Mouse (Mus musculus): ENCODE results near the gene Ece2. TPM values are rescaled to one million over a fixed set of nuclear protein-coding genes. Genes with fewer than 3 reads are reported as not detected.

The Ece2 gene
- polyA plus RNA-seq (2014; fragmentation: Illumina TruSeq; extraction: RNeasy Lipid Tissue Mini Kit (QIAGEN cat#74804); ENCODE audit: low read depth, low replicate concordance), result not detected

DNA sequence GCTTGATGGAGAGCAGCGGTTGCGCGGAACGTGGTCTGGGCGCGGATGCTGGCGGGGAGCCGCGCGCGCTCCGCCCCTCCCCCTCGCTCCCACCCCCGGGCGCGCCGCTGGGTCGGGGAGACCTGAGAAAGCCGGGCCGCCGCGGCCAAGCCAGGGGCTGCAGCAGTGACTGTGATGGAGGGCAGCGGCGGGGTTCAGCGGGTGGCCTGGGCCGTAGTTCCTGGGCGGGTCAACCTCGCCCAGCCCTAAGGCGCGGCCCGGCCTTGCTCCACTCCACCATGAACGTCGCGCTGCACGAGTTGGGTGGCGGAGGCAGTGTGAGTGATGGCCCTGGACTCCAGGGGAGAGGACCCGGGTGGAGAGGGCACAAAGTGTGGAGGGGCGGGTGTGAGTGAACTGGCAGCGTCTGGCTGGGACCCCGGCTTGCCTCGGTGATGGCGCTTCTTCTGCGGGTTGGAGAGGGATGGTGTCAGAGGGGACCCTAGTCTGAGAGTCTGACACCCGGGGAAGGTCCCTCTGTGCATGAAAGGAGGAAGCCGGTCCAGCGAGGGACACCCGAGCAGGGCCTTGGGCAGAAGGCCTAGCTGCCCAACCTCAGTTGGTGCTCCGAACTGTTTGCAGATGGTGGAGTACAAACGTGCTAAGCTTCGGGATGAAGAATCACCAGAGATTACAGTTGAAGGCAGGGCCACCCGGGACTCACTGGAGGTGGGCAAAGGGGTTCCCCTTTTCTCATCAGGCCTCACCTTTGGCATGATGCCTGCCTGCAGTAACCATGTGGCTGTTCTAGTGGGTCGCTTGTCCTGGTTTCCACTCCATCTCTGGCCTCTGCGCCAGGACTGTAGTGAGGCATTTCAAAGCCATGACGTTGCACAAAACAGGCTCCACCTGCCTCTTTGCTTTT, at the start of gene Ece2:
Ece2 (plus strand) TSS at position 98 of the 904 bp plus-strand sequence.

DNA sequence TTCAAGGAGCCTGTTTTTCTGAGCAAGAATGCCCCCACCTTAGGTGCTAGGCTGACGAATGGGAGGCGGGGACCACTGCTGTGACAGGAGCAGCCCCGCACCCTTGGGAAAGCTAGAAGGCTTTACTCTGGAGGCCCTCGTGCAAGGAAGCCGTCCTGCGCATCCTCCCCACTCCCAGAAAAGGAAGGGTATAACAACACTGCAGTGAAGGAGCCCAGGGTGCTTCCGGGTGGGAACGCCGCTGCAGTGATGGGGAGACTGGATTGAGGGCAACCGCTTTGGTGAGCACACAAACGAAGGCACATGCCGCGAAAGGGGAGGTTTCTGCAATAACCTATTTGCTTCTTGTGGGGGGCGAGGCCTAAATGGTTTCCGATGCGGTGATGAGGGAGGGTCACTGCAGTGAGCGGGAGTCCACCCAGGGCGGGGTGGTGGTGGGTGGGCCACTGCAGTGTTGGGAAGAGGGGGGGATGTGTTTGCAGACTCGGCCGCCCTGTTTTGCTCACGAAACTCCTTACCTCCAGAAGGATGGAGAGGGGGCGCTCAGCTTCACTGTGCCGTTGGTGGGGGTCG, 40.2 kb upstream of the Ece2 start, which contains the start of gene Vwa5b2:
Vwa5b2 (plus strand) TSS at position 106 of the 573 bp plus-strand sequence.

DNA sequence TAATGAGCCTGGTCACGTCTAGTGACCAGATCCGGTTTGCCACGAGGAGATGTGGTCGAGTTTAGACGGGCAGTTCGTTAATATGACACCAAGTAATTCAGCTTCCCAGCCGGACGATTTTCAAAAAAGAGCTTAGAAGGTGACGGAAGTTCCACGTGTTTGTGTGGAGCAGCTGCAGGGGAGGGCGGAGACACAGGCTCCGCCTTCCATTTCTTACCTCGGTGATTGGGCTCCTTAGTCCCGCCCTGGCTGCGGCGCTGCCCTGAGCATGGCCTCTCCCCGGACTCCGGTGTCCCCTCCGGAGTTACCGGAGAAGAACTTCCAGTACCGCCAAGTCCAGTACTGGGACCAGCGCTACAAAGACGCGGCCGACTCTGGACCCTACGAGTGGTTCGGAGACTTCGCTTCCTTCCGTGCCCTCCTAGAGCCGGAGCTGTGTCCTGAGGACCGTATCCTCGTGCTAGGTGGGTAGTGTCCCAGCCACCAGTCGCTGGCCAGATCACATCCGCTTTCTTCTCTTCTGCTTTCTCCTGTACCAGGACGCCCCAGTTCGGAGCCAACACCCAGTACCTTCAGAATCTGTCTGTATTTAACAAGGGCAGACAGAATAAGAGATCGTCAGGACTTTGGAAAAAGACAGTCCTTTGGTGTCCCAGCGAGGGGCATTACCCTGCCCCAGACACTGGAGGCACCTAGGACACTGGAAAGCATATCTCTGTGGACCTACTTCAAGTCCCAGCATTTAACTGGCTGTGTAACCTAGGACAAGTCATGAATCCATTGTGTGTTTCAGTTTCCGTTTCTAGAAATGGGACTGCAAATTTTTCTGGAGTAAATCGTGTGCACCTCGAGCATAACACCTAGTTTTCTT, 18.0 kb upstream of the Ece2 start, which contains the start of the genes Eef1akmt4, Gm49333 and Alg3:
Eef1akmt4 (plus strand) TSS at position 237 of the 871 bp plus-strand sequence.
Gm49333 (plus strand) TSS at position 254 of the 871 bp plus-strand sequence.
Alg3 (minus strand) TSS at position 379 of the 871 bp plus-strand sequence.

DNA sequence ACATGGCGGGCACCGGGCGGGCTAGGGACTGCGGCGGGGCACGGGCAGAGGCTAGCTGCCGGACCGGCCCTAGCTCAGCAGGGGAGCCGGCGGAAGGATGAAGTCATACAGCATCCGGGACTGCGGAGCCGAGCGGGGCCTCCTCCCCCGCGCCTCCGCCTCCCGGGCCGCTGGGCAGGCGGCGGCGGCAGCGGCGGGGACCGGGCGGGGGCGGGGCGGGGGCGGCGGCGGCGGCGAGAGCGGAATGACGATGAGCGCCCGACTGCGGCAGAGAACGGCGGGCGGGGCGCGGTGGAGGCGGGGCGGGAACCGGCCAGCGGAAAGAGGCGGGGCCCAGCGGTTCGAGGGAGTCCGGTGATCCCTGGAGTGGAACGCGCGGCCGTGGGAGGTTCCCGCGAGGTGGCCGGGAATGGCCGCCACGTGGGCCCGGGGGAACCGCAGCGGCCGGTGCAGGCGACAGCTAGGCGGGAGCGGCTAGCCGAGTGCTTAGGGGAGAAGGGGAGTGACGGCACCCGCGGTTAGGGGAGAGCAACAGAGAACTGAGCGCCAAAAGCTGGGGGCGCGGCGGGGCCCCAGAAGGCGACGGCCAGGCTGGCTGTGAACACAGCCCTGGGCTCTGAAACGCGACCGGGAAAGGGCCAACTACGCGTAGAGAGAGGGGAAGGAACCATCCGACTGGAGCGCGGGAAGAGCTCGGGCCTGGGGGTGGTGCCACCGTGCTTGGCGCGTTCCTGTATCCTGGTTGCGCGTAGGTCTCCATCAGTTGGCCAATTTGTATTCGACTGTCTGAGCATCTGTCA, 8.2 kb upstream of the Ece2 start, which contains the start of gene Camk2n2:
Camk2n2 (minus strand) TSS at position 97 of the 800 bp plus-strand sequence.

DNA sequence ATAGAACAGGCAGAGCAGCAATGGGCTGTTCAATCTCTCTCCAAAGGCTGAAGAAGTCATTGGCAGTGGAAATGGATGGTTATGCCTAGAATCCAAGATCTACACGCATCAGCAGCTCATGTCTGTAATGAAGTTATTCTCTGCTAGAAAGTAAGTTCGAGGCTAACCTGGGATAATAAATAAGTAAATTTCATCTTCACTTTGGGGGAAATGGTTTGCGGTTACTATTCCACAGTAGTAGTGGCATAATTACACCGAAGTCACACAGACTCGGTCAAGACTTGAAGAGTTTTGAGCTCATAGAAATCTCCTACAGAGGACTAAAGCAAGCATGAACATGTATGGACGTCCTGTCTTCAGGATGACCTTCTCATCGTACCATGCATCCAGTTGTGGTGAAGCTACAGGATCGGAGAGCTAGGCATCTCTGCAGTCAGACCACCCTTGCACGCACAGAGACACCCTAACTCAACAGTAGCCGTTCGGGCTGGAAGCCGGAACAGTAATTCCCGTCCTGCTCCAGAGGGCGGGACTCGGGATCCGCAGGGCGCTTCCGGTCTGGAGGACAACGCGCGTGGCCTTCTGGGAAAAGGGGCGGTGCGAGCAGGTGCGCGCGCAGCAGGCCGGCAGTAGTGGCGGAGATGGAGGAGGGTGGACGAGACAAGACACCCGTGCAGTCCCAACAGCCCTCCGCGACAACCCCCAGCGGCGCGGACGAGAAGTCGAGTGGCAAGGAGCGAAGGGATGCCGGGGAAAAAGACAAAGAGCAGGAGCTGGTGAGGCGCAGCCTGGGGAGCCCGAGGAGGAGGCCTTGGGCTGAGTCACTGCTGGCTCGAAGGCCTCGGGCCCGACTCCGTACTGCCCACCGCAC, 21.7 kb downstream of the Ece2 start, which contains the start of gene Psmd2:
Psmd2 (plus strand) TSS at position 577 of the 871 bp plus-strand sequence.

DNA sequence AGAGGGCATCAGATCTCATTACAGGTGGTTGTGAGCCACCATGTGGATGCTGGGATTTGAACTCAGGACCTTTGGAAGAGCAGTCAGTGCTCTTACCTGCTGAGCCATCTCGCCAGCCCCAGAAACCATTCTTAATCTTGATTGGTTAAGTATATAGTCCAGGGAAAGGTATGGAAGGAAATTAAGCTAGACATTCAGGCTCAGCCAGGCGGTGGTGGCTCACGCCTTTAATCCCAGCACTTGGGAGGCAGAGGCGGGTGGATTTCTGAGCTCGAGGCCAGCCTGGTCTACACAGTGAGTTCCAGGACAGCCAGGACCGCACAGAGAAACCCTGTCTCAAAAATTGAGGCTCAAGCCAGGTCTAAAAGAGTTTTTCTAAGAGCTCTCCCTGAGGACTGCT, 38.4 kb downstream of the Ece2 start, which contains the start of gene Eif4g1:
Eif4g1 (plus strand) TSS at position 301 of the 400 bp plus-strand sequence.

DNA sequence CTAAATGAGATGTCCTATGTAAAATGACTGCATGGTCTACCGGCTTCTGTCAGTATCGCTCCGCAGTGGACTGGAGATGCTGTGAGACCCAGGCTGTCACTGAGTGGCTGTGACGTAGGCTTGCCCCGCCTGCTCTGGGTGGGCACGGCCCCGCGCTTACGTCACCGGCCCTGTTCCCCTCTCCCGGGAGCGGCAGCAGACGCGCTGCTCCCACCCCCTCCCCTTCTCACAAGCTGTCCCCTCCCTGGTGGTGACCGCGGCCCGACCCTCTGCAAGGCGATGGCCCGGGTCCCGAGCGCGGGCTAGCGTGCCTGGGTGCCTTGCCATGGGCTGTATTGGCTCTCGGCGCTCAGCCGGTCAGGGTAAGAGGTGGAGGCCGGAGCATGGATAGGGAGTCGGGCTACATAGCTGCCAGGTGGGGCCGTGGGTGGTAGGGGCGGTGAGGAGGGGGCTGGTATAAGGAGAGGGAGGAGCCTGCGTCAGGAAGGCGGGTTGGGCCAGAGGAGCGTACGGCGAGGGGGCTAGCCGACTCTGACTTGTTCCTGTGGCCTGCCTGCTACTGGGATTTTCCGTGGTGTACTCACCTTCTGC, 63.6 kb downstream of the Ece2 start, which contains the start of gene Fam131a:
Fam131a (plus strand) TSS at position 131 of the 591 bp plus-strand sequence.

Other genes starting within 250 kb of the Ece2 start
- 30.8 TPM for gene Abcc5, start 203.4 kb upstream of the Ece2 start, polyA plus RNA-seq (2014; fragmentation: Illumina TruSeq; extraction: RNeasy Lipid Tissue Mini Kit (QIAGEN cat#74804); ENCODE audit: low read depth, low replicate concordance)
- 11.9 TPM for gene Eif2b5, start 131.0 kb upstream of the Ece2 start, polyA plus RNA-seq (2014; fragmentation: Illumina TruSeq; extraction: RNeasy Lipid Tissue Mini Kit (QIAGEN cat#74804); ENCODE audit: low read depth, low replicate concordance)
- 18.8 TPM for gene Dvl3, start 112.8 kb upstream of the Ece2 start, polyA plus RNA-seq (2014; fragmentation: Illumina TruSeq; extraction: RNeasy Lipid Tissue Mini Kit (QIAGEN cat#74804); ENCODE audit: low read depth, low replicate concordance)
- 132 TPM for gene Ap2m1, start 94.3 kb upstream of the Ece2 start, polyA plus RNA-seq (2014; fragmentation: Illumina TruSeq; extraction: RNeasy Lipid Tissue Mini Kit (QIAGEN cat#74804); ENCODE audit: low read depth, low replicate concordance)
- gene Abcf3, start 81.3 kb upstream of the Ece2 start, polyA plus RNA-seq (2014; fragmentation: Illumina TruSeq; extraction: RNeasy Lipid Tissue Mini Kit (QIAGEN cat#74804); ENCODE audit: low read depth, low replicate concordance), result 19.3 TPM
- gene Vwa5b2, start 40.4 kb upstream of the Ece2 start, polyA plus RNA-seq (2014; fragmentation: Illumina TruSeq; extraction: RNeasy Lipid Tissue Mini Kit (QIAGEN cat#74804); ENCODE audit: low read depth, low replicate concordance), result not detected
- 0.57 TPM for gene Eef1akmt4, start 18.2 kb upstream of the Ece2 start, polyA plus RNA-seq (2014; fragmentation: Illumina TruSeq; extraction: RNeasy Lipid Tissue Mini Kit (QIAGEN cat#74804); ENCODE audit: low read depth, low replicate concordance)
- not detected for gene Gm49333, start 18.2 kb upstream of the Ece2 start, polyA plus RNA-seq (2014; fragmentation: Illumina TruSeq; extraction: RNeasy Lipid Tissue Mini Kit (QIAGEN cat#74804); ENCODE audit: low read depth, low replicate concordance)
- 4.7 TPM for gene Alg3, start 18.1 kb upstream of the Ece2 start, polyA plus RNA-seq (2014; fragmentation: Illumina TruSeq; extraction: RNeasy Lipid Tissue Mini Kit (QIAGEN cat#74804); ENCODE audit: low read depth, low replicate concordance)
- 0.49 TPM for gene Camk2n2, start 8.5 kb upstream of the Ece2 start, polyA plus RNA-seq (2014; fragmentation: Illumina TruSeq; extraction: RNeasy Lipid Tissue Mini Kit (QIAGEN cat#74804); ENCODE audit: low read depth, low replicate concordance)
- 67.2 TPM for gene Psmd2, start 21.8 kb downstream of the Ece2 start, polyA plus RNA-seq (2014; fragmentation: Illumina TruSeq; extraction: RNeasy Lipid Tissue Mini Kit (QIAGEN cat#74804); ENCODE audit: low read depth, low replicate concordance)
- gene Eif4g1, start 38.5 kb downstream of the Ece2 start, polyA plus RNA-seq (2014; fragmentation: Illumina TruSeq; extraction: RNeasy Lipid Tissue Mini Kit (QIAGEN cat#74804); ENCODE audit: low read depth, low replicate concordance), result 88.1 TPM
- gene Fam131a, start 63.4 kb downstream of the Ece2 start, polyA plus RNA-seq (2014; fragmentation: Illumina TruSeq; extraction: RNeasy Lipid Tissue Mini Kit (QIAGEN cat#74804); ENCODE audit: low read depth, low replicate concordance), result not detected
- gene Polr2h, start 87.8 kb downstream of the Ece2 start, polyA plus RNA-seq (2014; fragmentation: Illumina TruSeq; extraction: RNeasy Lipid Tissue Mini Kit (QIAGEN cat#74804); ENCODE audit: low read depth, low replicate concordance), result 16.5 TPM
- gene Clcn2, start 87.9 kb downstream of the Ece2 start, polyA plus RNA-seq (2014; fragmentation: Illumina TruSeq; extraction: RNeasy Lipid Tissue Mini Kit (QIAGEN cat#74804); ENCODE audit: low read depth, low replicate concordance), result not detected
- gene Chrd, start 103.3 kb downstream of the Ece2 start, polyA plus RNA-seq (2014; fragmentation: Illumina TruSeq; extraction: RNeasy Lipid Tissue Mini Kit (QIAGEN cat#74804); ENCODE audit: low read depth, low replicate concordance), result 0.24 TPM
- 0.36 TPM for gene Thpo, start 104.7 kb downstream of the Ece2 start, polyA plus RNA-seq (2014; fragmentation: Illumina TruSeq; extraction: RNeasy Lipid Tissue Mini Kit (QIAGEN cat#74804); ENCODE audit: low read depth, low replicate concordance)